Mouse (Mus musculus): ENCODE measurements around the gene Atrnl1. TPM values are rescaled to one million over a fixed set of nuclear protein-coding genes. Genes with fewer than 3 reads are reported as not detected.

Gene Atrnl1
- polyA plus RNA-seq (2012; ENCODE audit: insufficient read depth, low replicate concordance) = 0.25 TPM in 1 of 2 replicates, not detected in the other

DNA sequence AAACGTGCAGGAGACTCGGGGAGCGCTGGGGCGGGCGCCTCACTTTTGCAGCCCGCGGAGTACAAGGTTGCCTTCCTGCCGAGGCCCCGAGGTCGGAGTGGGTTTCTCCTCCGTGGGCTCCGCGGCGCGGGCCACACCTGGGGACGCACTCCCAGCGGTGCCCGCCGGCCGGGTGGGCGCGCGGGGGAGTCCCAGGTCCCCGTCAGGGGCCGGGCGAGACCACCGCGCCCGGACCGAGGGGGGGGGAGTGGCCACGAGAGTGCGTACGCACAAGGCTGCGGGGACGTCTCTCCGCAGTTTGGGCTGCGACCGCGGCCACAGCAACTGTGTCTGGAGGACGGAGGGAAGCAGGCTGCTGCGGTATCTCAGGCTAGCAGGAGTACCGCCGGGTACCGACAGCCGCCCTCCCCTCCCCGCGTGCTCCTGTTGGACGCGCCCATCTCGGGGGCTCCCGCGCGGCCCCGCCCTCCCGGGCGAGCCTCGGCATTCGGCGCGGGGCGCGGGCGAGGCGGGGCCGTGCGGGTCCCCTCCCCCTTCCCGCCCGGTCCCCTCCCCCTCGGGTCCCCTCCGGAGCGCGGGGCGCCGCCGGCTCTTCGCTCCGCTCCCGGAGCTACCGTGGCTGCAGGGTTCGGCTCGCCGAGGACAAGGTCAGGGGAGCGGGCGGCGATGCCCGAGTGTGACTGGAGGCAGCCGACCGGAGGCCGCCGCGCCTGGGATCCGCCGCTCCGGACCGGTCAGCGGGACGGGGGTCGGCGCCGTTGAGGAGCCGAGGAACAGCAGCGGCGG lies at the start of gene Atrnl1:
Gene Atrnl1 (plus strand): TSS at position 559 of the 786 bp plus-strand sequence.
- Histone ChIP-seq H3K27me3 (replicated peaks) (peaks cover 55% of the 10 kb centered on the region), H3K4me1 (peaks cover 25% of the 10 kb centered on the region), H3K36me3 (replicated peaks; ENCODE audit: low read length) (no peaks in the 10 kb centered on the region), H3K9me3 (no peaks in the 10 kb centered on the region), H3K4me3 (replicated peaks) (peak within 1 kb of the TSS; percentile 97)
- TF ChIP-seq GATA1 (IDR thresholded peaks at IDR 0.05; ENCODE audit: borderline replicate concordance, low read length) (no peak), FLI1 (IDR thresholded peaks at IDR 0.05; ENCODE audit: low read length) (no peak)

DNA sequence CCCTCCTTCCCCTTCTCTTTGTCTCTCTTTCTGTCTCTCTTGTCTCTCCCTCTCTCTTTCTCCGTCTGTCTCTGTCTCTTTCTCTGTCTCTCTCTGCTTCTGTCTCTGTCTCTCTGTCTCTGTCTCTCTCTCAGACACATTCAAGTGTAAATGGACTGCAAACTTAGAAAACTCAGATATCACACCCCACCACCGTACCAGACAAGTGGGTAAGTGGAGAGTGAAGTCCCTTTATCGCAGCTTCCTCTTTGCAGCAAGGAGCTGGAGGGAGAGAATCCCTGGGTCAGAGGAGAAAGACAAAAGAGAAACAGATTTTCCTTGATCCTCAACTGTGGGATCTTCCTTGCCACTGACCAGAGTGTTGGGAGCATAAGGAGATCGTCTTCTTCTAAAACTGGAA lies 49.3 kb upstream of the Atrnl1 start:
- Histone ChIP-seq H3K9me3 (peaks cover 2% of the 10 kb centered on the region; the same call in 1 of the 2 replicates), H3K4me3 (replicated peaks) (no peak overlapping the region), H3K36me3 (replicated peaks; ENCODE audit: low read length) (no peaks in the 10 kb centered on the region), H3K4me1 (no peaks in the 10 kb centered on the region), H3K27me3 (replicated peaks) (peaks cover 3% of the 10 kb centered on the region)
- TF ChIP-seq FLI1 (IDR thresholded peaks at IDR 0.05; ENCODE audit: low read length) (no peak), GATA1 (IDR thresholded peaks at IDR 0.05; ENCODE audit: borderline replicate concordance, low read length) (no peak)

DNA sequence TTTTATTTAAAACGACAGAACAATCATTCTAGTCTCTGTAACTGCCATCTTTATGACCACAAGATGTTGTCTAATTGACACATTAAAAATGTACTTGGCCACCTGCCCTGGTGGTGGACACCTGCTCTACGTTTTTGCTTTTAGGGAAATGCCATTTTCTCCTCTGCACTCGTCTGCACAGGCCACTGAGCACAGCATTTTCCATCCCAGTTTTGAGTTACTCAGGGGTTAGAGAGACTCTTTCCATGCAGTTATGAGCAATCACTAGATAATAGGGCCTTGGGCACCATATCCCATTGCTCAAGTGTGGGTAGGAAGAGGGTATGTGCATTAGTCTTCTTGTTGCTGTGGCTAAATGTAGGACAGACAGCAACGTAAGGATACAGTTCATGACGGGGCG lies 41.8 kb upstream of the Atrnl1 start:
- Histone ChIP-seq H3K36me3 (replicated peaks; ENCODE audit: low read length) (no peaks in the 10 kb centered on the region), H3K4me3 (replicated peaks) (peak overlapping the region; percentile 42), H3K27me3 (replicated peaks) (peaks cover 4% of the 10 kb centered on the region), H3K9me3 (no peaks in the 10 kb centered on the region), H3K4me1 (no peaks in the 10 kb centered on the region)
- TF ChIP-seq GATA1 (IDR thresholded peaks at IDR 0.05; ENCODE audit: borderline replicate concordance, low read length) (no peak), FLI1 (IDR thresholded peaks at IDR 0.05; ENCODE audit: low read length) (no peak)

DNA sequence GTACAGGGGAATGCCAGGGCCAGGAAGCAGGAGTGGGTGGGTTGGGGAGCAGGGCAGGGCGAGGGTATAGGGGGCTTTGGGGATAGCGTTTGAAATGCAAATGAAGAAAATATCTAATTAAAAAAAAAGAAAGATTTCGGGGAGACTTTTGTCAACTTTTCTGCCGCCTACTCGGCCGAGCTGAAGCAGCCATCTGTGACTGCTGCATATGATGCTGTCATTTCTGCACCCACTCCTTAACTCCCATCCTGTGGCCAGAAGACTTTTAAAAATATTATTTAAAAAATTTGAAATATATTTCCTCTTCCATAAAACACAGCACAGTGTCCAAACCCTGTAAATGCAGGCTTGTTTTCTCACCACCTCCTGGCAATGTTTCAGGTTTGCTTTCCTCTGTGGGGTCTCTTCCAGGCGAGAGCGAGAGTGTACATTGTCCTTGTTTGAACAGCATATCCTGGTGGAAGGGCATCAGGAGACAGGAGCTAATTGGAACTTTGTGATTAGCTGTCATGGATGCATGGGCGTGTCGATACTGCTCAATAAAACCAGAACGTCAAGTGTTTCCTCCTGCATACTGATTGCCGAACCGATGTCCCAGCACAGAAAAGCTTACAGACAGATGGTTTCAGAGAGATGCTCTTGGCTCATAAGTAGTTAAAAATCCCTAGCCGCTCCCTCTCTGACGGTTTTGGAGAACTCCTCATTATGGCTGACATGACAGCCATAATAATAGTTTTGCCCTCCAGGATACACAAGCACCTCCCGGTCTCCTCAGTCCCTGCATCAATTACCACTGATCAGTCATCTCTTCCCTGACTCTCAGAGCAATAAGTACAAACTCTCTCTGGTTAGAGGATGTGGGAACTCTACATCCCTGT lies 38.2 kb upstream of the Atrnl1 start:
- Histone ChIP-seq H3K4me3 (replicated peaks) (no peak overlapping the region), H3K9me3 (no peaks in the 10 kb centered on the region), H3K36me3 (replicated peaks; ENCODE audit: low read length) (no peaks in the 10 kb centered on the region), H3K27me3 (replicated peaks) (peaks cover 4% of the 10 kb centered on the region), H3K4me1 (no peaks in the 10 kb centered on the region)
- TF ChIP-seq FLI1 (IDR thresholded peaks at IDR 0.05; ENCODE audit: low read length) (no peak), GATA1 (IDR thresholded peaks at IDR 0.05; ENCODE audit: borderline replicate concordance, low read length) (no peak)

DNA sequence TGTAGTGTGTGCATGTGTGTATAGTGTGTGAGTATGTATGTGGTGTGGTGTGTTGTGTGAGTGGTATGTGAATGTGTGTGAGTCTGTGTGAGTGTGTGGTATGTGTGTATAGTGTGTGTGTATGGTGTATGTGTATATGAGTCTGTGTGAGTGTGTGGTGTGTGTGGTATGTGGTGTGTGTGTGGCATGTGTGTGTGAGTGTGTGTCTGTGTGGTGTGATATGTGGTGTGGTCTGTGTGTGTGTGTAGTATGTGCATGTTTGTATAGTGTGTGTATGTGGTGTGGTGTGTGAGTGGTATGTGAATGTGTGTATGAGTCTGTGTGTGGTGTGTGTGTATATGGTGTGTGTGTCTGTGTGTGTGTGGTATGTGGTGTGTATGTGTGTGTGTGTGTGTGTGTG lies 37.4 kb upstream of the Atrnl1 start:
- peak overlapping the region; percentile 14 for H3K4me3 ChIP-seq (replicated peaks)
- H3K36me3 ChIP-seq (replicated peaks; ENCODE audit: low read length) = no peaks in the 10 kb centered on the region
- H3K4me1 ChIP-seq = no peaks in the 10 kb centered on the region
- no peak for TF ChIP-seq GATA1 (IDR thresholded peaks at IDR 0.05; ENCODE audit: borderline replicate concordance, low read length)
- no peak for TF ChIP-seq FLI1 (IDR thresholded peaks at IDR 0.05; ENCODE audit: low read length)
- H3K9me3 ChIP-seq = peaks cover 2% of the 10 kb centered on the region; the same call in 1 of the 2 replicates
- H3K27me3 ChIP-seq (replicated peaks) = peaks cover 4% of the 10 kb centered on the region

DNA sequence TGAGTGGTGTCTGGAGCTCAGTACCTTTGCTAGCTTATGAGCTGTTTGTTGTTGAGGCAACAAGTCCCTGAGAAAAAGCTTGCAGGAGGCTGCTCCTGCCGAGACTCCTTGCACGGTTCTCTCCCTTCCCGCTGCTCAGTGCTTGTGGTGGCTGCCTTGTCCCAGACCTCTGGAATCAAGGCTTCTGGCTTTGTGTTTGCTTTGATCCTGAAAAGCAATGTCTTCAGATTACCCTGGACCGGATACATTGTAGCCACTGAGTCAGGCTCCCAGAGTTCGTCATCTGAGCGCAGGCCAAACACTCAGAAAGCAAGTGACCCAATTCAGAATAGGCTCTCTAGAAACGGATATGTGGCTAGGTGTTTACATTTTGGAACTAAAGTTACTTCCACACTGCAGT lies 35.8 kb upstream of the Atrnl1 start:
- no peak overlapping the region for H3K4me3 ChIP-seq (replicated peaks)
- no peaks in the 10 kb centered on the region for H3K27me3 ChIP-seq (replicated peaks)
- peaks cover 4% of the 10 kb centered on the region; the same call in 1 of the 2 replicates for H3K9me3 ChIP-seq
- no peaks in the 10 kb centered on the region for H3K36me3 ChIP-seq (replicated peaks; ENCODE audit: low read length)
- H3K4me1 ChIP-seq = no peaks in the 10 kb centered on the region
- no peak for TF ChIP-seq GATA1 (IDR thresholded peaks at IDR 0.05; ENCODE audit: borderline replicate concordance, low read length)
- TF ChIP-seq FLI1 (IDR thresholded peaks at IDR 0.05; ENCODE audit: low read length) = no peak

DNA sequence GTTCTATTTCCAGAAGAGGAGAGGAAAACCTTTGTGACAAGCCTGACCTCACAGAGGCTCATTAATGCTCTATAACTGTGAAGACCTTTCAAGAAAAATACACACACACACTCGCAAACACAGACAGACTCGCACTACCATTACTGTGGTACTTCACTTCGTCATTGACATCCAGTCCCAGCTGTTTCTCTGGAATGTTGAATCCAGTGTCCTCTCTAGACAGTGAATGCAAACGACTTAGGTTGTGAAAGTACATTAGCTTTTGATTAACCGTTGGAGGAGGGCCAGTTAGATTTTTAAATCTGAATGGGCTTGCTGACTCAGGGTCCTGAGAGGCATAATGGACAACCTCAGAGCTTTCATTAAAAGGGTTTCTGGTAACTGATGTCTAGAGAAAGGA lies 34.0 kb upstream of the Atrnl1 start:
- H3K9me3 ChIP-seq = peaks cover 4% of the 10 kb centered on the region; the same call in 1 of the 2 replicates
- H3K36me3 ChIP-seq (replicated peaks; ENCODE audit: low read length) = no peaks in the 10 kb centered on the region
- H3K4me1 ChIP-seq = no peaks in the 10 kb centered on the region
- H3K4me3 ChIP-seq (replicated peaks) = no peak overlapping the region
- TF ChIP-seq FLI1 (IDR thresholded peaks at IDR 0.05; ENCODE audit: low read length) = no peak
- TF ChIP-seq GATA1 (IDR thresholded peaks at IDR 0.05; ENCODE audit: borderline replicate concordance, low read length) = no peak
- H3K27me3 ChIP-seq (replicated peaks) = no peaks in the 10 kb centered on the region

DNA sequence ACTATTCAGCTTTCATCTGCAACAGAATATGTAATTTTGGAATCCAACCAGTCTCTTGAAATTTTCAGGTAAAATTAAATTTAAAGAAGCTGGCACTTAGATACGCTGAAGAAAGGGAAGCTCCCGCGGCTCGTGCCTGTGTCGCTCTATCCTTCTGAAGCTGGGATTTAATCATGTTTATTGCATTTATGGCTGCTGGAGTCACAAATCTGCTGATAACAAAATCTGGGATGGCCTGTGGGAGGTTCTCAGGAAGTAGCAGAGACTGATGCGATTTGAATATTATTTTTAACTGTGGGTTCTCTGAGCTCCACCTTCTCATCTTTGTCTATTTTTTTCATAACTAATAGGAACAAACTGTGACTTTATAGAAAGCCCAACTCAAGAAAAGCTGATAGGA lies 33.6 kb upstream of the Atrnl1 start:
- no peaks in the 10 kb centered on the region for H3K4me1 ChIP-seq
- H3K27me3 ChIP-seq (replicated peaks) = no peaks in the 10 kb centered on the region
- no peak for TF ChIP-seq GATA1 (IDR thresholded peaks at IDR 0.05; ENCODE audit: borderline replicate concordance, low read length)
- TF ChIP-seq FLI1 (IDR thresholded peaks at IDR 0.05; ENCODE audit: low read length) = no peak
- peaks cover 4% of the 10 kb centered on the region; the same call in 1 of the 2 replicates for H3K9me3 ChIP-seq
- H3K4me3 ChIP-seq (replicated peaks) = no peak overlapping the region
- no peaks in the 10 kb centered on the region for H3K36me3 ChIP-seq (replicated peaks; ENCODE audit: low read length)

DNA sequence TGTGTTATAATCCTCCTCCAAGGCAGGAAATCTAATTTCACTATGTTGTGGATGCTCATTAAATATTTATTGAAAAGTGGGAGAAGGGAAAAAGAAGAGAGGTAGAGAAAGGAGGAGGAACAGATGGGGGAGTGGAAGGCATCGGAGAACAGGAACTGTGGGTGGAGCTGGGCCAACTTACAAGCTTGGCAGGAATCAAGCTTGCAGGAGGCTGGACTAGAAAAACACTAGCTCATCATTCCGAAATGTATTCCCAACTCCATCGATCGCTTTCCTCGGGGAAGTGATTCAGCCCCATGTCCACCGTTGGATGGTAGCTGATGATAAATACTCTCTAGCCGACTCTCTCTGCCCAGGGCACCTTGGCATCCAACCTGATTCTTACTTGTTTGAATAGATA lies 29.9 kb upstream of the Atrnl1 start:
- TF ChIP-seq GATA1 (IDR thresholded peaks at IDR 0.05; ENCODE audit: borderline replicate concordance, low read length) (no peak), FLI1 (IDR thresholded peaks at IDR 0.05; ENCODE audit: low read length) (no peak)
- Histone ChIP-seq H3K4me3 (replicated peaks) (no peak overlapping the region), H3K27me3 (replicated peaks) (peaks cover 3% of the 10 kb centered on the region), H3K36me3 (replicated peaks; ENCODE audit: low read length) (no peaks in the 10 kb centered on the region), H3K9me3 (peaks cover 4% of the 10 kb centered on the region; the same call in 1 of the 2 replicates), H3K4me1 (no peaks in the 10 kb centered on the region)

All from megakaryocyte, embryonic 14.5 days (primary cell).